Mouse (Mus musculus) spleen, adult 2 months (tissue): ENCODE measurements at regions not wholly inside any gene's neighbourhood (a gene's known extent, or its start where the extent isn't known, plus 50 kb on each side); places are given as distances from the start of the nearest gene placed in this dataset.

ENCODE experiments used
- CTCF ChIP-seq: fragments of 200-500 bp; IDR thresholded peaks from 2 replicates; pipeline ENCODE4 v1.5.1; 2011; ENCODE audit warnings: mild to moderate bottlenecking, inconsistent platforms; ENCODE audit not compliant: insufficient read depth, insufficient read length, insufficient replicate concordance; ENCODE audit errors: extremely low read depth
- POLR2A ChIP-seq: fragments of 200-500 bp; IDR thresholded peaks from 2 replicates; pipeline ENCODE4 v1.6.1; 2011; ENCODE audit warnings: low read depth, low read length, inconsistent platforms

DNA sequence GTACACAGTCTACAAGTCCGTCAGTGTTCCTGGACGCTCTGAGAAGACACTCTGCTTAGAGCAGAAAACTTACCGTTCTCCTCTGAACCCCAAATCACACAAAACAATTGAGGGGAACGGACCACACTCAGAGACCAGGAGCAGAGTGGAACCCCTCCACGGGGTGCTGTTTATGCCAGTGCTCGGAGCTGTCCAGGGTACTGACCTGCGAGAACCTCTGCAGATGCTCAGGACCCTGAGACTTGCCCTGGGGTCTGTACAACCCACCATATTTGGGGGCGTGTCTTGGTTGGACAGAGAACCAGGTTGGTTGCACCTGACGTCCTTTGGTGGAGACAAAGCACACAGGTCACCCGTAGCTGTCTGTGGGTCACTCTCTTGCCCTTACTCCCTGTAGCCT lies 177.3 kb upstream of the Mvb12b start:
- no peak for TF ChIP-seq CTCF
- TF ChIP-seq POLR2A: no peak
